Mouse (Mus musculus): ENCODE results near the gene Rhcg.

- TF ChIP-seq CTCF (IDR thresholded peaks at IDR 0.05; ENCODE audit: borderline replicate concordance, control insufficient read depth, extremely low read depth, insufficient read depth, low read length, poor library complexity), result no peak
- TF ChIP-seq POLR2A (IDR thresholded peaks at IDR 0.05; ENCODE audit: control insufficient read depth, extremely low read depth, insufficient read depth, low read length, poor library complexity), result no peak
Observed at GRCm38 (mm10) chr7:79577096-79577874, 40.2 kb downstream of the Rhcg start.

Measured in thymus, adult 2 months (tissue).